Mouse (Mus musculus) right cerebral cortex, postnatal 4 days (tissue): ENCODE data around the gene Skida1.

Source experiments
- DNase-seq: peaks from one replicate; pipeline ENCODE4 v3.0.0-alpha.2; 2022

The Skida1 gene

GRCm38 (mm10) chr2:18055016-18055928 lies 6.4 kb upstream of the Skida1 start, which contains the start of gene Mllt10:
Gene Mllt10, plus strand, starts transcription at chr2:18055237.
- no peak for DNase-seq

- DNase-seq = no peak
Measured at GRCm38 (mm10) chr2:18053951-18054530, 5.2 kb upstream of the Skida1 start.

DNA sequence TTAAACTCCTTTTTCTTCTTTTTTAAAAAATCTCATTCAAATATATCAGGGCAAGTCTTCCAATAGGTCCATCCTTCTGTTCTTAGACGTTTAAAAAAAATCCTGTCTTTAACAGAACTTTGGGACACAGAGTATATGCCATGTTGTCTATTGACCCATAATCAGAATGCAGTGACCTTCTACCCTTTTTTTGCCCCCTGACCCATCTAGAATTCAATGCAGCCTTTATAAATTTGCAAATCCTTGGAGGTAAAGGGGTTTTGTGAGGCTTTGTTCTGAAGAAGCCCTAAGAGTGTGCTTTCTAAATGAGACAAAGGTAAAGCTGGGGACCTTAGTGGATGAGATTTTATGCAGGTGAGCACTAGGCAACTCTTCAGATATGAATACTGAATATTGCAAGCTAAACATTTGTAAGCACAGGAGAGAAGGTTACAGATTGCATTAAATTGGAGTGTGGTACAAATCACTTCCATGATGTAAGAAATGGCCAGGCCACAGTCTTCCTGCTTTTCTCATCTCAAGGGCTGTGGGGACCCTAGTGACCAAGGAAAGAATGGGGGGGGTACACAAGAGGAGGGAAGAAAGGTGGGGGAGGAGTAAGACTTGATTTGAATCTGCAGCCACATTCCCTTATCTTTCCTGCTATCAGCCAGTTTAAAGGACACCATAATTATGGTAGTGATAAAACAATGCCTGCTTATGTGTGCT lies 4.5 kb upstream of the Skida1 start:
- DNase-seq = no peak

GRCm38 (mm10) chr2:18052581-18052980 lies 3.7 kb upstream of the Skida1 start:
- no peak for DNase-seq

DNA sequence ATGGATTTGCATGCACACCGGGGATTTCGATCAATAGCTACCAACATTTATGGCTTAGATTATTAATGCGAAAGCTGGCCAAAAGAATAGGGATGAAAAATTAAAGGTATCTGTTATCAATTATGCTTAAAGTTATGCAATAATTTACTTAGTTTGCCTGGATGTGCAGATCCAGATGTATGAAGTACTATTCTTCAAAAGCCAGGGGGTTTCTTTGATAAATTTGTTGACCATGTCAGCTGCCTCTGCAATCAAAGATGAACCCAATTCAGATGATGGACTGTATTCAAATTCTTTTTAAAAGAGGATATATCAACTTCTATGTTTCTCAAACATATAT lies 3.0 kb upstream of the Skida1 start:
- DNase-seq = no peak

DNA sequence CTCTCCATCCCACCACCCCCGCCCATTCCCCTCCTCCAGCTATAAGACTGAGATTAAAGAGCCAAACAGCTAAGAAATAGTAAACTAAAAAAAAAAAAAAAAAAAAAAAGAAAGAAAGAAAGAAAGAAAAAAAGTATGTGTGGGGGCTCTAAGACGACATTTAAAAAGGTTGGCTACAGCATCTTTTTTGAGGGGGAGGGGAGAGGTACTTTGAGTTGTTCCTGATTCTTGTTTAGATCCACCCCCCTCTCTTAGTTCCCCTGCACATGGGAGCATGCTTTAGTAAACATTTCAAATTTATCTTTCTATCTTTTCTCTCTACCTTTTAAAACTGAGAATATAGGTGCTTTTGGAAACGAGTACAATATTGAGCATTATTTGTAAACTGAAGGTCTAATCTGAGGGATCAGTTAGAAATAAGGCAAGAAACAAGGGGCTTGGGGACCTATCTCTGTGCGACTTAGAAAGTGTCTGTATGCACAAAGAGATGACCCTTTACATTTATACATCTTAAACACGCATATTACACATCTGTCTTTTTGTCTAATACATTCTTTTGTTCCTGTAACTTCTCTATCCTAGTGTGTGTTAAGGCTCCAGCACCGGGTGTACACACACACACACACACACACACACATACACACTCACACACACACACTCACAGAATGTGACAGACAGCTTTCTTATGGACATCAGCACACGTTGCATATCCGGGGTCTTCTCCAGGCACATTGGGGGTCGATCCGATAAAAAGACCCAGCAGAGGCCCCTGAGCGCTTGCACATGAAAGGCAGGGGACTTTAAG lies 2.4 kb upstream of the Skida1 start:
- DNase-seq = no peak

DNA sequence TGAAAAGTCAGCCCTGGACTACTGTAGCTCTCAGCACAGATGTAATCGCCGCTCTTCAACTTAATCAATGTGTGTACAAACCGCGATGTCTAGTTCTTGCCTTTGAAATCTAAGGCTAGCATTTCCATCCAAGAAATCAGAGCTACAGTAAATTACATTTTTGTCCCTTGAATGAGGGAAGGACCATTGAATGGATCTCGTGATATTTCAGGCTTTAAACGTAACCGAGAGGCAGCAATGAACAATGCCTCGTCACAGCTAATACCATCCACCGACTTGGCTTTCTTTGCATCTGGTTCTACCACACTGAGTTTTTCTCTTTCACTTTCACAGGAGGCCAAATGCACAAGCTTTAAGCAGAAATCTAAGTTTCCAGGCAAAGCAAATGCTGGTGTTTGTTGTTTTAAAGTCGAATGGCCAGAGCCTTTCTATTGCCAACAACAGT lies 1.7 kb upstream of the Skida1 start:
- DNase-seq = no peak

DNA sequence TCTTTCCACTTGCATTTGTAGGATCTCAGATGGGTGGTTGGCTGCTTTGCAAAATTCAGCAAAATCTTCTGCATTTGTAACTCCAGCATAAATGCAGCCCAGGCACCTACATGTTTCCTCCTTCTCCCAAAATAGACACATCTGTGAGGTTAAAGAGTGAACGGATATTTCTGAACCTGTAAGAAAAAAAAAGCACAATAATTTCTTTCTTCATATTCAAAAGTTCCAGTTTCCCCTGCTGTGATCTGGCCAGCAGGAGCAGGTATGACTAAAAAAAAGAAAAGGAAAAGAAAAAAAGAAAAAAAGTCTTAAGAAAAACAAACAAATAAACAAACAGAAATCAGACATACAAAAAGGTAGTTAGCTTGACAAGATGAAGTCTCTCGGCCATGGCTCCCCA lies 1.2 kb upstream of the Skida1 start:
- DNase-seq = no peak

- no peak for DNase-seq
Measured at GRCm38 (mm10) chr2:18049279-18049821, 499 bp upstream of the Skida1 start.

DNA sequence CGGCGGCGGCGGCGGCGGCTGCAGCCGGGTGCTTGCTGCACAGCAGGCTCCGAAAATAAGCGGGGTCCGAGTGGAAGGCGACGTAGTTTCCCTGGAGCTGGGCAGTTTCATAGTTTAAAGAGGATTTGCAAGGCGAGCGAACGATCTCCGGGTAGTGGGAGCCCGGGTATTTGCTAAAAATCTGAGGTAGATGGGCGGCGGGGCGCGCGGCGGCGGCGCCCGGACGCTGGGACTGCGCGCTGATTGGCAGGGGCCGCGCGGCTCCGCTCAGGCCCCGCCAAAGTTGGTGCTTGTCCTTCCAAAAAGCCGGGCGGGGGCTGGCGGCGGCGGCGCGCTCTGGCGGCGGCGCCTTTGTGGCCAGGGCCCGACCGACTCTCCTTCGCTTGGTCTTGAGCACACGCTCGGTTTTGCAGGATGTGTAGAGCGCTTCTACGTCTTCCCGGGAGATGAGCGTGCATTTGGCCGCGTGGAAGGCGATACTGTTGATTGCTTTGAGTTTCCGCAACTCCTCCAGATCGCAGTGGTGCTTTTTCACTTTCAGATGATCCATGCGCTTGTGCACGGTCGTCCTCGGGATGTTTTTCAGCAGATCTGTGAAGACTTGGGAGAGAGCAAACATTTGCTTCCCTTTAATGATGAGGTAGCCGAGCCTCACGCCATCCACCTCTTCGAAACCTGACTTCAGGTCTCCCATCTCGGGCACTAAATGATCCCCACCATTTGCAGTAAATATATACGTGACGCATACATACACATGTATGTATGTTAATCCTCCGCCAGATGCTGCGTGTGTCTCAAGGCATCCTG lies 1.0 kb downstream of the Skida1 start:
- peak; percentile 71 for DNase-seq

DNA sequence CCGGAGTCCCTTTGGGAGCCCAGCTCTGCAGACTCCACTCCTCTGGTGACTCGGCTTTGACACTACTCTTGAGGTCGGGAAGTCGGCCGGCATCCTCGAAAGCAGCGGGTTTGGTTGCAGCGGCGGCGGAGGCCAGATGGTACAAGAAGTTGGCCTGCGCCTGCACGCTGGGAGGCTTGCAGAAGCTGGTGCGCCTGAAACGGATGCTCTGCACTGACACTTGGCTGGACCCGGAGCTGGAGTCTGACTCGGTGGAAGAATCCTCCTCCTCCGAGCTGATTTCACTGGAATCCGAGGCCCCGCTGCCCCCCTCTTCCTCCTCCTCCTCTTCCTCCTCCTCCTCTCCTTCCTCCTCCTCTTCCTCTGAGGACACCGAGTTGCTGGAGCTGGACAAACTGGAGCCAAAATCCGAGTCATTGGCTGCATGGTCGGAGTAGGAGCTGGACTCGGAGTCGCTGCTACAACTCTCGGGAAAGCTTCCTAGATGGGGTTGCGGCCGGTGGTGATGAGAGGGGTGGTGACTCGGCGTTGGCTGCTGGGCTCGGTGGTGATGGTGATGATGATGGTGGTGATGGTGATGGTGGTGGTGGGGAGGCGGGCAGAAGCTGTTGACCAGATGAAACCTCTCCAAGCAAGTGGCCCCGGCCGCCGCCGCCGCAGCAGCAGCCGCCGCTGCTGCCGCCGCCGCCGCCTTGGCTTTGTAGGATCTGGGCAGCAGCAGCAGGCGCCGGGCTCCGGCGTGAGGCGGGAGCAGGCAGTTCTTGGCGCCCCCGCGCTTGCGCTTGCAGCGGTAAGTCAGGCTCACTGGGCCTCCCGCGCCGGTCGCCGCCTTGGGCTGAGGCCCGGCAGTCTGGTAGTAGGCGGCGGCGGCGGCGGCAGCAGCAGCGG lies 1.8 kb downstream of the Skida1 start:
- DNase-seq = peak; percentile 68

DNA sequence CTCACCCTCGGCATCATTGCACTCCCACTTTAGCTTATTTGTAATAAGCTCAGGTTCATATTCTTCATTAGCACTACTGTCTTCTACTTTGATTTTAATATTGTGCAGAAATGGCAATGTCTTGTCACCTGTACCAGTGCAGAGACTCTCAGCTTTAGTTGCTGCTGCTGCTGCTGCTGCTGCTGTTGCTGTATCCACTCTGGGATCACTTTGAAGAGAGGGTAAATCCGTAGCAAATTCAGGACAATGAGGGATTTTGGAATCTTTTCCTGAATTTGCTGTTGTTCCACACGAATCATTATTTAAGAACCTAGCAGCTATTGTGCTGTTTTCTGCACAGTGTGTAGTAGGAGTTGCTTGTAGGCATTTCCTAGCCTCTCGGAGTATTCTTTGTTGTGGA lies 2.7 kb downstream of the Skida1 start:
- DNase-seq = no peak

DNA sequence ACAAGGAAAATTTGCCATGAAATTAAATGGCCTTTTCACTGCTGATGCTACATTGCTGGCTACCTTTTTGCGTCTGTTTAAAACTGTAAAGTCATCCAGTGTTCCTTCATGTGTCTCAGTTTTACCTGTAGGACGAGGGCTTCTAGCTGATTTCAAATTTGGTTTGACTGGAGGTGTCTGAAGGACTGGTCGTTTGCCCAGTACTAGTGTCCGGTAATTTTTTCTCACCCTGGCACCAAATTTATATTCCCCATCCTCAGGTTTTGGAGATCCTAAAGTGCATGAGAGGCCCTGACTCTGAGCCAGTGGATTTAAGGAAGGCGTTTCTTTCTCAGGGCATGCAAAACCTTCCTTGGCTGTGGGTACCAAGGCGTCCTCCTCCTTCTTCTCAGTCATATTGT lies 3.1 kb downstream of the Skida1 start:
- DNase-seq = no peak

DNA sequence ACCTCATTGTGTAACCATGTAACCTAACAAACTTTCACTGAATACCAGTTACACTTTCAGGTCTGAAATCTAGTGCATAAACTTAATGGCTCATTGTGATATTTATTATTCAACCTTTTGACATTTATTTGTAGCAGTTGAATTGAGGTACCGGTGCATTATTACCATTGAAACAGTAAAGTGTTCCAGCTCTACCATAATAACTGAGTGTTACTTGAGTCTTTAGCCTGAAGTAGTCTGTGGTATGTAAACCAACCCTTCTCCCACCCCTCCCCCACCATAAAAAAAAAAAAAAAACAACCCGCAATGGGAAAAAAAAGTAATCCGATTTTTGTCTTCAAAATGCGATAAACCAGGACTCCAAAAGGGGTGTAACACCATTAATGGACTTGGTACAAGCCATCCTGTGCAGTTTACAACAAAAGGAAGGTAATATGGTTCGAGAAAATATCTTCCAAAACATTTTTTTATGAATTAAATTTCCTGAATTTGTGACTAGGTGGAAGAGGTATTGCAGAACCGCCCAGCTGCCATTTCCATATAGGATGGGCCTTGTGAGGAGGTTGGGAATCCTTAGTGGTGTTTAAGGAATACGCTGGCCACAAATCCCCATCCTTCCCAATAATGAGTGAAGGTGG lies 3.6 kb downstream of the Skida1 start:
- DNase-seq = no peak

DNA sequence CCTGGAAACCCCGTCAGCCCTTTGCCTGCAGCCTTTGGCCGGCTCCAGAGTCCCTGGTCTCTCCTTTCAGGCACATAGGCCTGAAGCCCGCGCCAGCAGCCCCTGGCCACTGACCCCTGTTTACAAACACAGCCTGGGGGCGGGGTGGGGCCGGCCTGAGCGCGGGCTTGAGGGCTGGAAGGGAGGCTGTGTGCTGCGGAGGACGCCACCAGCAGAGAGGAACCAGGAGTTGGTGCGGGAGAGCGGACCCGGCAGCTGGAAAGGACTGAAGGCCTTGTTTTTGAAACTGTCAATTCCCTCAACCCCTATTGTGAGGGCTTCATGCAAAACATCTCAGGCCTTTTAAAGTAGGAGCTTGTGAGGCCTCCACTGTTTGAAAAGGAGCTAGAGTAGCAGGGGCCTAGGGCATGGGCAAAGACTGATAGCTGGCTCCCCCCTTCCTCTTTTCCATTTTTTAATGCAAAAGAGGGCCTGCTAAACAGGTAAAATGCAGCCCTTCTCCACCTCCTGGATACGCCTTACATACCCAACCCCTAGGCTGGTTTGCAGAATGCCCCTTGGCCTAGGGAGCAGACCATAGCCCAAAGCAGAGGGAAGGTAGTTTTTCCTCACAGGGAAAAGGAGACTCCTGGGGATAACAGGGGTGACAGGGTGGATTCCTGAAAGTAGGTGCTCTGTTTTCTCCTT lies 7.5 kb downstream of the Skida1 start:
- DNase-seq = peak; percentile 55

DNA sequence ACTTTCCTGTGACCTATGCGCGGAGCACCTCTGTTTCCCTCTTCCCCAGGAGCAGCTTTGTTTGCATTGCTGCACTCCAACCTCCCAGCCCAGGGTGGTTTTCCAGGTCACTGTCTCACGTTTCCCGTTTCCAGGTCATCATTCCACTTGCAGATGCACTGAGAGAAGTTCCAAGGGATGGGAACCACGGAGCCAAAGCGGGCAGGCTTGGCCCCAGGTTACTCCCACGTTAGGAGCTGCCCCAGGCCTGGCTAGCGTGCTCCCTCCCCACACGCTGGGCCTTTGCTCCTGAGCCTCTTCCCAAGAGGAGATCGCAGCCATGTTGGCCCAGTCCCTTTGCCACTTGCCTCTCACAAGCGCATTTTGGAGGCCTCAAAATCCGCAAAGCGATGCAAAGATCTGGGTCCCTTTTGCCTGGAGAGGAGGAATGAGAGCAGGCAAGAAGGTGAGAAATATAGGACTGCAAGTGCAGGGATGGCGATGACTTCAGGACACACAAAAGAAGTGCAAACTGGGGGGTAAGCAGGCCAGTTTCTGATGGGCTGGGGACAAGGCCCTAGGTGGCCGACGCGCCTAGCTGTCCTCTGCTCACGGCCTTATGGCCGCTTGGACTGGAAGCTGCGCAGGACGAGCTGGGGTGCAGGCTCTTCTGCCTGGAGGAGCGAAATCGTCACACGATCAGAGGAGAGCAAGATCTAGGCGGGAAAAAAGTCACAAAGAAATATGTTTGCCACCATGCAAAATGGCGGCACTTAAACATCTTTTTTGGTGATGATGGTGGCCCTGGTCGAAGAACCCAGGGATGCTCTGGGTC lies 8.3 kb downstream of the Skida1 start:
- DNase-seq = no peak

DNA sequence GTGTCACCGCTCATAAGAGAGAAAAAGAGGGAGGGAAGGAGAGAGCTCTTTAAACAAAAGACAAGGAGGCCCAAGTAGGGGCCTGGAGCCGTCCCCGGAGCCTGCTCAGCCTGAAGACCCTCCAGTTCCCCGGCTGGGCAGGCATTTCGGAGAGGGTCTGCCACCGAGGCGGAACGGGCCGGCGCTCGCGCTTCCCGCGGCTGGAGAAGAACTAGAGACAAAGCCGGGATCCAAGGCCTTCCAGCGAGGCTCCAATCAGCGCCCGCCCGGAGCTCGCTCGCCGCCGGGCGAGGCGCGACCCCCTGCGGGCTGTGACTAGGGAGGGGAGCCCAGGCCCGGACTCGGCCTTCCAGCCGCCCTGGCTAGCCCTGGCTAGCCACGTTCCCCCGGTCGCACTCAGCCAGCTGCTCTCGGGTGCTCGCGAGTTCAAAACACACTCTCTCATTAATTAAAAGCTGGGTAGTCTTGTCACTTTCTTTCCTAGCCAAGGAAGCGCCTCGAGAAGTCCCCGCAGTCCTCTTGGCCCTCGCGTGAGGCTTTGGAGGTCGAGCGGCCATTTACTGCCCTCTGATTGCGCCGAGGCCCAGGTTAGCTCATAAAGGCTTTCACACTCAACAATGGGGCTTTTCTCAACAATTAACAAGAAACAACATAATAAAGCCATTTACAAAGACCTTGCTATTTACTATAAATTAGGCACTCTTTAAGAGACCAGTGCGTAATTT lies 9.1 kb downstream of the Skida1 start:
- DNase-seq = peak; percentile 60

- DNase-seq = no peak
Measured at GRCm38 (mm10) chr2:18038895-18039371, 9.9 kb downstream of the Skida1 start.
